Mouse (Mus musculus): ENCODE data around the gene Emc10.
A peak's percentile ranks its signal among the peaks of the same experiment; 100 is the strongest.

The Emc10 gene

DNA sequence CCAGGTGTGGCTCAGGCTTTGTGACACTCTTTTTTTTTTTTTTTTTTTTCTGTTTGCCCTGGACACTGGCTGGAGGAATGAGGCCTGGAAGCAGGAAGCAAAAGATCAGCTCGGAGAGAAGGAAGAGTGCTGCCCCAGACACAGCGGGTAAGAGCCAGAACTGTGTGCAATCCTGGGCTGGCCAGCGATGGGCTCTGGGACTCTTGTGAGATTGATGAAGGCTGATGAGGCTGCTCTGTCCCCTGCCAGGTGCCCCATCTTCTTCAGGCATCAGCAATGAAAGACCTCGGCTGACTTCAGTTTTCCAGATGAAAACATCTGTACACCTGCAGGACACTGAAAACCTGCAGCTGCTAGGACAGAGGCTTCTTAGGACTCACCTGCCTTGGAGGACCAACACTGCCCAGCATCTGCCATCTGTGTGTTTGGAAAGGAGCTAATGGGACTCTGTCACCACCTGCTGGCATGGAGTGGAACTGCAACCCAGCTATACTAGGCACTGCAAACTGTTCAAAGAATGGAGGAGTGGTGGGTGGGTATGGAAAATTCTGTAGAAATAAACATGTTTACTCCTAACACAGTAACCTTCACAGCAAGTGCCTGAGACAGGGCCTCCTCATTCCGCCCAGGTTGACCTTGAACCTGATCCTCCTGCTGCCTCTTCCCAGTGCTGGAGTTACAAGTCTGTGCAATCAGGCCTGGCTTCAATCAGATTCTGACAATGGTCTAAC, 11.3 kb downstream of the Emc10 start:
- peak; percentile 61 for DNase-seq (ENCODE audit: low read depth, low spot score)

DNA sequence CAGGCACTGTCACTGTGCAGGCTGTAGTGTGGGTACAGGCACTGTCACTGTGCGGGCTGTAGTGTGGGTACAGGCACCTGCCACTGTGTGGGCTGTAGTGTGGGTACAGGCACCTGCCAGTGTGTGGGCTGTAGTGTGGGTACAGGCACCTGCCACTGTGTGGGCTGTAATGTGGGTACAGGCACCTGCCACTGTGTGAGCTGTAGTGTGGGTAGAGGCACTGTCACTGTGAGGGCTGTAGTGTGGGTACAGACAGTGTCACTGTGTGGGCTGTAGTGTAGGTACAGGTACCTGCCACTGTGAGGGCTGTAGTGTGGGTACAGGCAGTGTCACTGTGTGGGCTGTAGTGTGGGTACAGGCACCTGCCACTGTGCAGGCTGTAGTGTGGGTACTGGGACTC, 12.2 kb downstream of the Emc10 start:
- no peak for DNase-seq (ENCODE audit: low read depth, low spot score)

DNA sequence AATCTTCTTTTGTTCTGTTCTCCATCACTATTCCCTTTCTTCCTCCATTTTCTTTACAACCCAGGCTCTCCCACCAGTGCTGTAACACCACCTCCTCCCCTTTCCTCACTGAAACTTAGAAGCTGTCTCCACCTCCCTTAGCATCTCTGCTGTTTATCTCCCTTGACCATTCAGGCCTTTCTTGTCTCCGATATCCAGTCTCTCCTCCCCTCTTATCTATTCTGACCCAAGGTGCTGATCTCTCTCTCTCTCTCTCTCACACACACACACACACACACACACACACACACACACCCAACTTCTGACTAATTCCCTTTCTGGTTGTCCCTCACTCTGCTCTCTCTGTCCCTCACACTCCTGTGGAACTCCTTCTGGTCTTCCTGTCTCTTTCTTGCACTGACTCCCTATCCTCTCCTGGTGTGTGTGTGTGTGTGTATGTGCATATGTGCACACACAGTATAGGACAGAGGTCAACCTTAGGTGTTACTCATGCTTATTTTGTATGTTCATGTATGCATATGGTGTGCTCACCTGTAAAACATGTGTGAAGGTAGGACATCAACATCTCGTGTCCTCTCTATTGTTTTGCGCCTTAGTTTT, 13.4 kb downstream of the Emc10 start:
- DNase-seq (ENCODE audit: low read depth, low spot score) = no peak

GRCm38 (mm10) chr7:44475046-44475614, 21.2 kb downstream of the Emc10 start:
- DNase-seq (ENCODE audit: low read depth, low spot score) = no peak

DNA sequence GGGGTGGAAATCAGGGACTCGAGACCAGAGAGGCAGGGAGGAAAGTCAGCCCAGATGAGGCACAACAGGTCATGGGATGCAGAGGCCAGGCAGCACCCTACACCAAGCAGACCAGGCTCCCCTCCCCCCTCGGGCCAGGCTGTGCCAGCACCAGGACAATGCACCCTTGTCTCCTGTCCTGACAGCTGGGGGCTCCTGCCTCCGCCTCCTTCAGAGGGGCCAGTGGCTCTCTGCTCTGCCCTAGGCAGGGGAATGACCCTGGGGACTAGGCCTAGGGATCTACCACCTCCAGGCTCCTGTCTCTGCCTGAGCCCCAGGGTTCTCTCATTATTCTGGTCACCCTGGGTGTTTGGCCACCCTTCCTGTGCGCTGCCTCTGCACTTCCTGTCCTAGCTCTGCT, 21.9 kb downstream of the Emc10 start:
- DNase-seq (ENCODE audit: low read depth, low spot score) = no peak

DNA sequence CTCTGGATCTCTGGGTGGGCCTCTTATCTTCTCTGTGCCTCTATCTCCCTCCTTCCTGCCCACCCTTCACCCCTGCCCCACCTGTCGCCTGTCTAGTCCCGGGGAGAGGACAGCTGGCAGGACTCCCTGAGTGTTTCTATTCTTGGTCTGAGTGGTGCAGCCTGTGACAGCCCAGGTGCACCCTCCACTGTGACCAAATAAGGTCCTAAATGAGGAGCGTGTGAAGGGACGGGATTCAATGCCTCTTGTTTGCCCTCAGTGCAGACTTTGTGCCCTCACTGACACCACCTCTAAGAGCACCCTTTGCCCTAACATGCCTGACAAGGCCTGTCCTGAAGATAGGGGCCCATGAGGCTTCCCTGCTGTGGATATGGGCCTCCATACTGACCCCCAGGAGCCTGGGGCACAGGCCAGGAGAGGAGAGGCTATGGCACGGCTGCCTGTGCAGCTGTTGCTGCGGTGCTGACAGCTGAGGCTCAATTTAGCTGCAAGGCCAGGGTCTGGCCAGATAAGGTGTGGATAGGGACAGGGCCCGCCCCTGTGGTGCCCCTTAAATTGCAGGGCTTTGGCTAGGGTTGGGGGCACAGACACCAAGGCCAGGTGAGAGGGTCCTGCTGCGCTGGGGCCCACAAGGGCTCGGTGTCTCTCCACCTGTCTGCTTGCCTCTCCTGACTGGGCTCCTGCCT, 23.2 kb downstream of the Emc10 start:
- DNase-seq (ENCODE audit: low read depth, low spot score) = no peak

DNA sequence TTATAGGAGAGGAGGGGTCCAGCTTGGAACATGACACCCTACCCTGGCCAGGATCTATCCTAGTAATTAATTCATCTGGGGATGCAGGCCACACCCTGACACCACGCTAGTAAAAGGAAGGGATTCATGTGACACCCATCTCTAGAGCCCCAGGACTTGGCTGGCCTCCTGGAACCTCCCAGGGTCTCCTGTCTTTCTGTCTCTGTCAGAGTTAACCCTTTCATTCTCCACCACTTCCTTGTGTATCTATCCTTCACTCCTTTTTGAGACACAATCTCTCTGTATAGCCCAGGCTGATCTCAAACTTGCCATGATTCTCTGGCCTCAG, 23.8 kb downstream of the Emc10 start:
- DNase-seq (ENCODE audit: low read depth, low spot score) = no peak

- no peak for DNase-seq (ENCODE audit: low read depth, low spot score)
Observed at GRCm38 (mm10) chr7:44471880-44472557, 24.3 kb downstream of the Emc10 start.

DNA sequence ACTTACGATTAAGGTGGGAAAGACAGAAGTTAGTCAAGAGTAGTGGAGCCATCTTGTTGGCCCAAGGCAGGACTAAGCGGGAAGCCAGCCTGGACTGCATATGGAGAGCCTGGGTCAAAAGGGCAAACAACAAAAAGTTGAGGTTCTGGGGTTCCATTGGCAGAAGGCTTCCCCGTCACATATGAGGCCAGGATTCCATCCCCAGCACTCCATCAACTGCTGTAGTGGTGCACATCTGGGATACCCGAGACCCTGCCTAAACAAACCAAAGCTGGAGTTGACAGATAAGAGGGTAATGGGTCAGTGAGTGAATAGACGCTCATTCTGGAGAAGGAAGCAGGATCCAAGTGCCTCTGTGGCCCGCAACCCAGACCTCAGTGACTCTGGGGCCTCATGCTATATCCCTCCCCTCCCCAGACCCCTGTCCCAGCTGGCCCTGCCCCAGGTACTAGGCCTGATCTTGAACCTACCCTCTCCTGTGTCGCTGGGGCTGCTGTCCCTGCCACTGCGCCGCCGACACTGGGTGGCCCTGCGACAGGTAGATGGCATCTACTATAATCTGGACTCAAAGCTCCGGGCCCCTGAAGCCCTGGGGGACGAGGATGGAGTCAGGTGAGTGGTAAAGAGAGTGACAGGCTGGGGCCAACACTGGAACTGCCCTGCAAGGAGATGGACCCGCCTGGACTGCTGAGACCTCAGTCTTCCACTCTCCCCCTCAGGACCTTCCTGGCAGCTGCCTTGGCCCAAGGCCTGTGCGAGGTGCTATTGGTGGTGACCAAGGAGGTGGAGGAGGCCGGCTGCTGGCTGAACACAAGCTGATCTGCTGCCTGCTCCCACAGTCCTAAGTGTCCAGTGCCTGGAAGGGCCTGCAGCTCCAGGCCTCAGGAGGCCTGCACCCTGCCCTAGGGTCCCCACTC, 25.4 kb downstream of the Emc10 start:
- DNase-seq (ENCODE audit: low read depth, low spot score) = no peak

- no peak for DNase-seq (ENCODE audit: low read depth, low spot score)
Observed at GRCm38 (mm10) chr7:44469677-44470675, 26.4 kb downstream of the Emc10 start.

DNA sequence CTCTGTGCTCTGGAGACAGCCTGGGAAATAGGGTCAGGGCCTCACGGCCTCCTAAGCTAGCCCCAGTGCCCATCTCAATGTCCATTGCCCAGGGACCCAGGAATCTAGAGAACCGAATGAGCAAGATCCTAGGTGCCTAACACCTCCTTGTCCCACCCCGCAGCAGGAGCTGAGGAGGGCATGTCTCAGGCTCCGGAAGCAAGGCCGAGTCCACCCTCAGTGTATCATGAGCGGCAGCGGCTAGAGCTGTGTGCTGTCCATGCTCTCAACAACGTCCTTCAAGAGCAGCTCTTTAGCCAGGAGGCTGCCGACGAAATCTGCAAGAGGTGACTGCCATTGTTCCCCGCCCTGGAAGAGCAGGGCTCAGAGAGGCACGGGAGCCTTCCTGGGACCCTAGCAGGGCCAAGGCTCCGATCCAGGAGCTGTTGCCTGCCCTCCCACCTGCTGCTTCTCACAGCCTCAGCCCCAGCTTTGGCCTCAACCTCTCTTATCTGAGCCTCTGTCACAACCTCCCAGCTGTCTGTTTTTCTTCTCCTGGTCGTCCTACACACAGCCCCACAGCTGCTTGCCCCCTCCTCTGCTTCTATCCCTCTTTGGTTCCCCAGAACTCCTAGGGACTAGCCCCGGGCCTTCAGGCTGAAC, 27.6 kb downstream of the Emc10 start:
- DNase-seq (ENCODE audit: low read depth, low spot score) = no peak

DNA sequence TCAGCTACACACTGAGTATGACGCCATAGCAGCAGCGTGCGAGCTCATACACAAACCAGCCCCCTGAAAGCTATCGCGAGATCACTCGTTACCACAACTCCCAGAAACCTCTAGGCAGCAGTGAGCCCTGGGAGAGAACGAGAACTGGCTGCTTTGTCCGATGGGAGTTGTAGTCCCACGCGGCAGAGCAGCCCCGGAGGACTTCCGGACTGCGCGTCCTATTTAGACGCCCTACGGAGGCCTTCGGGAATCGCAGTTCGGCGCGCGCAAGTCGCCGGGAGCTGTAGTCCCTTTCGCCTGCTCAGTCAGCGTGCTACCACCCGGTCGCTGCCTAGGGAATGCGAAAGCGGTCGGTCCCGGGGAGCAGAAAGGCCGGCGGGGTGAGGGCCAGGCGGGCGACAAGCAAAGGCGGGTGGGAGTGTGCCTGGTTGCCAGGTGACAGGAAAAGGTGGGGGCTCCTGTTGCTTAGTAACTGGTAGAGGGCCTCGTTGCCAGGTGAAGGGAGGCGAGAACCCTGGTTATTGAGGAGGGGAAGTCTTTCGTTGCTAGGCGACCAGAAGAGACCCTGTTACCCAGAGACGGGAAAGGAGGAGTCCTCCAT, 28.4 kb downstream of the Emc10 start, which contains the start of gene Josd2:
Gene Josd2, plus strand, starts transcription at position 170 of the 601 bp plus-strand sequence.
- DNase-seq (ENCODE audit: low read depth, low spot score) = peak; percentile 95

GRCm38 (mm10) chr7:44466888-44467311, 29.4 kb downstream of the Emc10 start:
- no peak for DNase-seq (ENCODE audit: low read depth, low spot score)

DNA sequence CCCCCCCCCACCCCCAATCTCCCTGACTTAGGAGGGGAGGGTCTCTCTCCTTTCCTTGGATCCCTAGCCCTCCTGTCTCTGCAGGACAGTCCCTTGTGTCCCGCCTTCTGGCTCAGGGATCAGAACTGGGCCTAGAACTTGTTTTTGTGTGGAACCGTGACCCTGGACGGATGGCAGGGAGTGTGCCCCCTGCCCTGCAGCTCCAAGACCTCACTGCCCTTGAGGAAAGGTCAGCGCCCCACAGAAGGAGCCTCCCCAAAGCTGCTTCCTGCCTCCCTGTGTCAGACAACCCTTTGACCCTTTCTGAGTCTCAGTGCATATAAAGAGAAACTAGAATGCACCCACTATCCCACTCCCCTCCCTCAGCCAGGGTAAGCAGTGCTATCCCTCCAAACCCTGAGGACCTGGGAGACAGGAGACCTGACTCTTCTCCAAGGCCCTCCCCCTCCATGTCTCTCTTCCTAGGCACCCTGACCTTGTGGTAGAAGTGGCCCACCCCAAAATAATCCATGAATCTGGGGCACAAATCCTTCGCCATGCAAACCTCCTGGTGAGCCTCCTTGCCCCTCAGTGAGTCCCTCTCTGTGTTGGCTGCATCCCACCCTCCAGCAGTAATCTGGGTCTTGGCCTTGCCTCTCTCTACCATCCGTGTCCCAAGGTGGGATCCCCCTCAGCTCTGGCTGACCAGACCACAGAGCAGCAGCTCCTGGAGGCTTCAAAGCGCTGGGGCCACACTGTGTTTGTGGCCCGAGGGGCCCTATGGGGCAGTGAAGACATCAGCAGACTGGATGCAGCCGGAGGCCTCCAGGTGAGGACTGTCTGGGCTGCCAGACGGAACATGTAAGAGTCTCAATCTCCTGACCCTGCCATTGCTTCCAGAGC, 30.1 kb downstream of the Emc10 start:
- DNase-seq (ENCODE audit: low read depth, low spot score) = no peak

DNA sequence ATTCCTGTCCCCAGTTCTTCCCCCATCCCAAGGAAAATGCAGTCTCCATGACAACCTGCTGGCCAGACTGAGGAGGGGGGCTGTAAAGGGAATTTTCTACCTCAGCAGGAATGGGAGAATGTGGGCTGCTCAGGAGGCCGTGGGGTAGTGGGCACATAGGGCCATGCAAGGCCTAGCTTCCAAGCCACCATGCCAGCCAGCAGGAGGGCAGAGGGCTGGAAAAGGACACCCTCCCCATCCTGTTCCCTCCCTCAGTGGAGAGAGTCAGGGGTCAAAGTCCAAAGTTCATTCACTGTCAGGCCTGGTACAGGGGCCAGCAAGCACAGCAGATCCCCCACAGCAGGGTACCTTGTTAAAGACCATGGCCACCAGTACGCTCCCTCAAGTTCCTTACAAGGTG, 31.2 kb downstream of the Emc10 start, which contains the start of gene Aspdh:
Gene Aspdh, plus strand, starts transcription at position 281 of the 400 bp plus-strand sequence.
- no peak for DNase-seq (ENCODE audit: low read depth, low spot score)

- no peak for DNase-seq (ENCODE audit: low read depth, low spot score)
Observed at GRCm38 (mm10) chr7:44464511-44464910, 31.8 kb downstream of the Emc10 start.

DNA sequence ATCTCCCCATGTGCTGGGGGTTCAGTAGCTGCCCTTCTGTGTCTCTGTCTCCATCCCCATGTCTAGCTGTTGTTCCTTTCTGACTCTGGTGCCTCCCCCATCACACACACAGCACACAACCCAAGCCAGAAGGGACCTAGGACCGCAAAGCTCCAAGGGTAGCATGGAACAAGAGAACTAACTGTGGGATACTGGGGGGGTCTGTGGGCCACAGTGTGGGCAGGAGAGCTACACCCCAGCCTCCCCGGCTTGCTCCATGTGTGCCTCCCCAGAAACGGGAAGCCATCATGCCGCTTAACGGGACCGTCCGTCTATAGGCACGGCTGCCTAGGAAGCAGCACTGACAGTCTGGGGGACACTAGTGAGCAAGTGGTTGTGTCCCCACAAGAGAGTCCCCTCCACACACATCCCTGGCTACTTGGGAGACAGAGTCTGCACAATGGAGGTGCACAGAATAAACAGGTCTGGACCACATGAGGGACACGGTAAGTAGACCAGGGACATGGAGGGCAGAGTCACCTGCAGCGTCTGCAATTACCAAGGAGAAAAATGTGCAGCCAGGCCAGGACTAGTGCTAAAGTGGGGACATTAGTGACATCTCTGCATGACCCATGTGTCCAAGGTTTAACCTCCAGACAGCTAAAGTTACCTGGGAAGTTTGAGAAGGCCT, 32.6 kb downstream of the Emc10 start:
- DNase-seq (ENCODE audit: low read depth, low spot score) = no peak
